Mouse (Mus musculus) forebrain, embryonic 11.5 days (tissue): ENCODE results near the gene Mllt3. TPM values are rescaled to one million over a fixed set of nuclear protein-coding genes. Genes with fewer than 3 reads are reported as not detected.

Experiments used
- ATAC-seq: fragments of 200-750 bp; cut with Nextera tagmentation; replicated peaks from 2 replicates; pipeline ENCODE4 v1.8.0; 2017; ENCODE audit warnings: moderate TSS enrichment; ENCODE audit not compliant: low FRiP score
- DNase-seq: peaks from one replicate; pipeline ENCODE4 v3.0.0-alpha.2; 2017; ENCODE audit warnings: low spot score
- H3K27ac ChIP-seq: fragments of 300-500 bp; sonication (generic); 2 replicates; pipeline ENCODE4 v1.5.1; 2014; ENCODE audit warnings: low read depth, low read length
- H3K27me3 ChIP-seq: fragments of 300-500 bp; sonication (generic); 2 replicates; pipeline ENCODE4 v1.6.1; 2014; ENCODE audit warnings: mild to moderate bottlenecking, low read length, mixed read lengths; ENCODE audit not compliant: control insufficient read depth, insufficient read depth
- H3K36me3 ChIP-seq: fragments of 300-500 bp; sonication (generic); 2 replicates; pipeline ENCODE4 v1.6.1; 2014; ENCODE audit warnings: mild to moderate bottlenecking, low read length, moderate library complexity, mixed read lengths; ENCODE audit not compliant: control insufficient read depth, insufficient read depth
- H3K4me1 ChIP-seq: fragments of 300-500 bp; sonication (generic); replicated peaks from 2 replicates; pipeline ENCODE4 v1.6.1; 2014; ENCODE audit warnings: low read length, mixed read lengths; ENCODE audit not compliant: control insufficient read depth, insufficient read depth
- H3K4me2 ChIP-seq: fragments of 300-500 bp; sonication (generic); 2 replicates; pipeline ENCODE4 v1.6.1; 2014; ENCODE audit warnings: low read depth, mild to moderate bottlenecking, low read length, moderate library complexity, mixed read lengths; ENCODE audit not compliant: severe bottlenecking
- H3K4me3 ChIP-seq: fragments of 300-500 bp; sonication (generic); 2 replicates; pipeline ENCODE4 v1.5.1; 2014; ENCODE audit warnings: low read depth, low read length
- H3K9ac ChIP-seq: fragments of 300-500 bp; sonication (generic); 2 replicates; pipeline ENCODE4 v1.6.1; 2014; ENCODE audit warnings: low read length
- H3K9me3 ChIP-seq: fragments of 300-500 bp; sonication (generic); 2 replicates; pipeline ENCODE4 v1.6.1; 2016; ENCODE audit warnings: low read length, mixed read lengths; ENCODE audit not compliant: control insufficient read depth
- WGBS: fragments of 180-500 bp; shearing (Covaris S2); extraction: QIAGEN DNeasy Blood & Tissue Kit; methylation state at CpG from one replicate; pipeline ENCODE4 v1.1.7; 2014; 5-methylcytosine and 5-hydroxymethylcytosine counted together
- polyA plus RNA-seq: library from polyadenylated mRNA; unstranded; fragments of >200 nt; fragmentation: Nextera tagmentation; extraction: Ambion mirVana; gene quantifications from 2 replicates; pipeline ENCODE4 v1.2.1, GENCODE M21; 2014

Mllt3 gene
- polyA plus RNA-seq, 1 experiment from 2014 or later: 70.8 TPM

DNA sequence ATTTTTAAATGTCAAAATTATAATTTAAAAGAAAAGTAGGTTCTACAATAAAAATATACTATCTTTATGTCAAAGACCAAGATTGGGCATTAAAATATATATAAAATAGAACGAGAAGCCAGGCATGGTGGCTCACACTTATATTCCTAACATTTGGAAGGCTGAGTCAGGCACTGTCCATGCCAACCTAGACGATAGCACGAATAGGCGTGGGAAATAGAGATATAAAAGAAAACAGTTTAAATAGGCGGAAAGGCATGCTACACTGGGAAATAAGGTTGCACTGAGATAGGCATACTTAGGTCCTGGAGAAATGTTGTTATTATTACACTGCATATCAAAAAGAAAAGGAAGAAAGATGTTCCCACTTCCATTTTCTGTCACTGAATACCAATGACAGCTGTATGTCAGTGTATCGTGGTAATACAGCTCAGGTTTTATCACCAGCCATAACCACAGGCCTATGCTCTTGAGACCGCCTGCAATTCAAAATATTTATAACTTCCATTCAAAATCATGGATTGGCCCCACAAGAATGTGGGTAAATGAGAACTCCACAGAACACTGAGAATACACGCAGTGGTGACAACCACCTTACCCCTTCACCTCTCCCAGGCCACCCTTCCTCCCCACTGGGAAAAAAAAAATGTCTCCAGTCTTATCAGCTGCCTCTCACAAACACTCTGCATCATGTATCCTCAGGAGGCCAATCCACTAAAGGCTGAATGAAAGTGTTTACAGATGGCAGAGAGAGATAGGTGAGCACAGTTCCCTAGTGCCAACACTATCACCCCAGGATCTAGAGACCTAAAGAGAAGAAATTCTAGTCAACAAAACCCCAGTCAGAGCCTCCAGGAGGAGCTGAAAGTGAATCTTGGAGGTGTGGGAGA is 102.6 kb downstream of the Mllt3 start:
- ATAC-seq (no peak), DNase-seq (no peak)
- no peak overlapping the region for H3K4me3 ChIP-seq
- H3K9ac ChIP-seq: no peak overlapping the region
- H3K27ac ChIP-seq: no peak overlapping the region
- H3K36me3 ChIP-seq: no peaks in the 10 kb centered on the region
- no peaks in the 10 kb centered on the region for H3K4me1 ChIP-seq
- no peaks in the 10 kb centered on the region for H3K27me3 ChIP-seq
- H3K9me3 ChIP-seq: no peaks in the 10 kb centered on the region
- WGBS: 97% methylated on average over 8 of the region's 8 CpGs
- no peak overlapping the region for H3K4me2 ChIP-seq

DNA sequence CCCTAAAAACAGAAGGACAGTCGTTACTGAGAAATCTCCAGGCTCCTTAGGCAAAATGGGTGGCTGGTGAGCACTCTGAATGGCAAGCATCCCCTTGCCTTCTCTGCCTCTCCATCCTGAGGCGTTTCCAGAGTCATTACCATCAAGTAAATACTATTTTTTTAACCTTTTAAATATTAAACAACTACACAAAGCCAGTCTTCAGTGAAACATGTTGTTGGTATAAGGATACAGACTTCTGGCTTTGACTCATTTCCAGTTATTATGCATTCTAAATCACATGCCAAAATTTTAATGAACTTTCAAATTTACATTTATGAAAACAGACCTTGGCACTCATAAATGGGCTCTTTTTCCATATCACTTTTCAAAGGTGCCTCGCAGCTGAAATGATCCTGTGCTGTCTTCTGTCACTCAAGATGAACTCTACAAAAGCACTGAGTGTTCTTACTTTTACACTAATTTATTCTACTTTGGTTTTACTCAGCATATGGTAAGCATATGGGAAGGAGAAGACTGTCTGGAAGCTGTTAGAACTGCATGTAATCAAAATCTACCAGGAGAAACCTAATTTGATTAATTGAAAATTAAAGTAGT is 104.5 kb downstream of the Mllt3 start:
- Histone ChIP-seq H3K27me3 (no peaks in the 10 kb centered on the region), H3K27ac (no peak overlapping the region), H3K36me3 (no peaks in the 10 kb centered on the region), H3K9ac (no peak overlapping the region), H3K4me1 (no peaks in the 10 kb centered on the region), H3K4me3 (no peak overlapping the region), H3K9me3 (no peaks in the 10 kb centered on the region), H3K4me2 (no peak overlapping the region)
- DNase-seq: no peak
- no peak for ATAC-seq
- 76% methylated on average over 3 of the region's 3 CpGs for WGBS

DNA sequence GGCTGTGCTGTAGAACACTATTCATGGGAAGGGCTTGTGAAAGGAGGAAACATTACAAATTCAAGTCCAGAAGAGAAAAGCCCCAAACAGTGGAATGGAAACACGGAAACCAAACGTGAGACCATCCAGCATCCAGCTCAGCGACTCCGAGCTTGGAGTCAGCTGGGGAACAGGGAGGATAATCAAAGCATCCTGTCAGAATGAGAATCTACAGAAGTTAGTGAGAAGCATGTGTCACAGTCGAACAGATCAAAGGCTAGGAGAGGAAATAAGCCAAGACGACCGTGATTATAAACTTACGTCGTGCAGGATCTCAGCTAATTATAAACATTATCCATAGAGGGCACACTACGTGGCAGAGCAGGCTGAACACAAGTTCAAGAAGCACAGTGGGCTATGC is 105.8 kb downstream of the Mllt3 start:
- H3K27me3 ChIP-seq: no peaks in the 10 kb centered on the region
- H3K9me3 ChIP-seq: no peaks in the 10 kb centered on the region
- ATAC-seq (no peak), DNase-seq (no peak)
- no peak overlapping the region for H3K27ac ChIP-seq
- WGBS: 71% methylated on average over 10 of the region's 10 CpGs
- H3K9ac ChIP-seq: no peak overlapping the region
- H3K4me2 ChIP-seq: no peak overlapping the region
- H3K36me3 ChIP-seq: no peaks in the 10 kb centered on the region
- H3K4me1 ChIP-seq: no peaks in the 10 kb centered on the region
- no peak overlapping the region for H3K4me3 ChIP-seq

DNA sequence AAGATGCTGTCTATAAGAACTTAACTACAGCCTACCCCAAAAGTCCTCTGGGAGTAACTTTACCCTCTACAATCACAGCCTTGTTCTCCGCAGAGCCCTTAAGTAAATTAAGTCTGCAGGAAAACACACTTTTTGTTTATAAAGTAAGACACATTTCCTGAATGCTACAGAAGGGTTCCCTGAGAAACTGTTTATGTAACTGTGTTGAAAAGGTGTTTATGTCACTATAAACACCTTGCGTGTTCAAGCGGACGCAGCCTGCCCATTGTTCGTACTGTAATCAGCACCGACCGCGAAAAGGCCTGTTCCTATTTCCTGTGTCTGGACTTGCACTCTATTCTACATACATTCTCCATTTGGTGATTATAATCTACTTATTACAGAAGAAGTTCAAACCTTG is 112.5 kb downstream of the Mllt3 start:
- H3K4me1 ChIP-seq: no peaks in the 10 kb centered on the region
- DNase-seq: no peak
- ATAC-seq: no peak
- no peaks in the 10 kb centered on the region for H3K27me3 ChIP-seq
- no peak overlapping the region for H3K27ac ChIP-seq
- no peak overlapping the region for H3K9ac ChIP-seq
- no peak overlapping the region for H3K4me2 ChIP-seq
- H3K36me3 ChIP-seq: no peaks in the 10 kb centered on the region
- H3K9me3 ChIP-seq: no peaks in the 10 kb centered on the region
- H3K4me3 ChIP-seq: no peak overlapping the region
- WGBS: 87% methylated on average over 8 of the region's 8 CpGs

DNA sequence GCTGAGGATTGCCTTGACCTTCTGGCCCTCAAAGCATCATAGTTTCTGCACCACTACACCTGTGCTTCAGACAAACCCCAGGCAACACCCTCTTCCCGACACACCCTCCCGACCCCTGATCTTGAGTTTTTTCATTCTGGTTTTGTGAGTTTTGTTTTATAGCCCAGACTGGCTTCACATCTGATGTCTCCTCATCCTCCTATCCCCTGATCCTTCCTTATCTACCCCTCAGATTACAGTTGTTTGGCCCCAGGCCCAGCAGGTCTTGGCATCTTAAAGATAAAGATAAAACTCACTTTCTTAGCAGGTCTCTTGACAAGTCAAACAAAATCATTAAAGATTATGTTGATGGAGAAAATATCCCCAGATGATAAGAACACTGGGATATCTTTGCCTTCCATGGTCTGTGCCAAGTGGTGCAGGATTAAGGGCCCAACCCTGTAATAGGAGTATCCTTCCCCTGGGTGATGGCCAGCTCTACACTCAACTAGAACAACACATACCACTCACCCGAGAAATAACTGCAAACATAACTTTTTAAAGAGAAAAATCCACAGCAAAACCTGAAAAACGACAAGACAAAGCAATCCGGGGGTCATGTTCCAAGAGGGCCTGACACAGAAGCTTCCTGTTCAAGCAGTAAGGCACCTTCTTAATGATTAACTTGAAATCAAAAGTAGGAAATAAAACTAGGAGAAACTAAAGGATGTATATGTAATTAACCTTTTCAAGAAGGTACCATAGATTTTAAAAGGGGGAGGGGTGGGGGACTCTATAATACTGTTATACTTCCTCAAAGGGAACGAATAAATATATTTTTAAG is 121.8 kb downstream of the Mllt3 start:
- H3K36me3 ChIP-seq: no peaks in the 10 kb centered on the region
- H3K4me1 ChIP-seq: peaks cover 4% of the 10 kb centered on the region; the same call in 1 of the 2 replicates
- H3K27ac ChIP-seq: no peak overlapping the region
- ATAC-seq (no peak), DNase-seq (no peak)
- 79% methylated on average over 6 of the region's 6 CpGs for WGBS
- no peak overlapping the region for H3K9ac ChIP-seq
- H3K9me3 ChIP-seq: no peaks in the 10 kb centered on the region
- H3K4me3 ChIP-seq: no peak overlapping the region
- H3K4me2 ChIP-seq: no peak overlapping the region
- H3K27me3 ChIP-seq: no peaks in the 10 kb centered on the region

DNA sequence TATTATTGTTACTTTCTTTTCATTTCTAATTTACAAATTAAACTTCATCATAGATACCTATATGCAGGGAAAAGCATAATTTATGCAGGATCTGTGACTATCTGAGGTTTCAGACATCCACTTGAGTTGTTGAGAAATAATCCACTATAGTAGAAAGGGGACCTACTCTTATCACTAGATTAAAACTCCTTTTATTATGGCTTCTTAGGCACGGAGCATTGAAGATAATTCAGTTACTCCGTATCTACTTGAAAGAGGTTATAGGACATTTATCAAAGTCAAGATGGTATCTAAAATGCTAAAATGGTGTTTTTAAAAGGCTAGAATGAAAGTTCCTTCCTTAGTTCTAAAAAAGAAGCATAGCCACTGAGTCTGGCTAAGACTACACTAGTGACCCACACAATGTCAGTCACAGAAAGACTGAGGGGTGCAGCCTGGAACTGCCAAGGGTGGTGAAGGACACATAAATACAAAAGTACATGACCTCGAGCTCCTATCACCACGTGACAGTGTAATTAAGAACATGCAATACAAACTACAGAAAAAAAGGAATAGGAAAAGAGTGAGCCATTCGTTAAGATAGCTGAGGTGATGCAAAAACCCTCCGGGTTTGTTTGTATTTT is 127.9 kb downstream of the Mllt3 start:
- ATAC-seq: no peak
- Histone ChIP-seq H3K27ac (no peak overlapping the region), H3K9ac (no peak overlapping the region), H3K4me1 (no peaks in the 10 kb centered on the region), H3K36me3 (no peaks in the 10 kb centered on the region), H3K27me3 (no peaks in the 10 kb centered on the region), H3K4me3 (no peak overlapping the region), H3K9me3 (no peaks in the 10 kb centered on the region), H3K4me2 (no peak overlapping the region)
- DNase-seq: no peak
- 86% methylated on average over 6 of the region's 6 CpGs for WGBS

DNA sequence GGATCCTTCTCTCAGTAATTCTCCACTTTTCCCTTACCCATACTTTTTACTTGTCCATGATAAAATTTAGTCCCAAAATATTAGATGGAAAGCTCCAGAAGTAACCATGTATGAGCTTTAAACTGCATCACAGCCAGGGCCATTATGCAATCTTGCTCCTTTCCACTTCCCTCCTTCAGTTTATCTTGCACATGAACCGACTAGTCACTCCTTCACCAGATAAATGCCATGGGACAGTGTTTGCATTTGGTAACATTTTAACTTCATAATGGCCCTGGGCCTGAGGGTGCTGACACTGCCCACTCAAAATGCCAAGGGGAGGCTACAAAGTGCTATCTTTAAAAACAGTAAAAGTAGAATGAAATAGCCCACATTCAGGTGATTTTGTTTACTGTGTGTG is 128.4 kb downstream of the Mllt3 start:
- Histone ChIP-seq H3K9ac (no peak overlapping the region), H3K4me3 (no peak overlapping the region), H3K27ac (no peak overlapping the region), H3K36me3 (no peaks in the 10 kb centered on the region), H3K4me2 (no peak overlapping the region), H3K4me1 (no peaks in the 10 kb centered on the region), H3K27me3 (no peaks in the 10 kb centered on the region), H3K9me3 (no peaks in the 10 kb centered on the region)
- no peak for ATAC-seq
- 83% methylated on average over 1 of the region's 1 CpGs for WGBS
- no peak for DNase-seq

DNA sequence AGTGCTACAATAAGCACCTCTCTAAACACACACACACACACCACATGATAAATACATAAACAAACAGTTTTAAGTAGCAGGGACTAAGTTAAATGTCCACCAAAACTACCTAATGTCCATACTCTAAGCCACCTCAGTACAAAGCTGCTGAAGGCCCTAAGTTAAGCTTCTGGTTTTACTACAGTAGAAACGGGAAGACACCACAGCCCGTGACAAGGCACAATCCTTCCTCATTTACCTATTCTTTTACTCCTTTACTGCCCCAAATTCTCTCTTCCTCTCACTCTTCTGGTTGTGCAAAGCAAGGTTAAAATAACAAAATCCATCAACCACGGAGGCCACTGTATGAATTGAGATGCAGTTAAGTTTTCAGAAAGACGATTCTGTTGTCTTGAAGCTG is 130.6 kb downstream of the Mllt3 start:
- Histone ChIP-seq H3K27me3 (no peaks in the 10 kb centered on the region), H3K4me1 (no peaks in the 10 kb centered on the region), H3K4me3 (no peak overlapping the region), H3K9ac (no peak overlapping the region), H3K27ac (no peak overlapping the region), H3K36me3 (no peaks in the 10 kb centered on the region), H3K4me2 (no peak overlapping the region), H3K9me3 (no peaks in the 10 kb centered on the region)
- ATAC-seq: no peak
- 91% methylated on average over 4 of the region's 4 CpGs for WGBS
- DNase-seq: no peak
